ENCODE assay signal across 10 mouse cellular contexts in the genomic region with DNA sequence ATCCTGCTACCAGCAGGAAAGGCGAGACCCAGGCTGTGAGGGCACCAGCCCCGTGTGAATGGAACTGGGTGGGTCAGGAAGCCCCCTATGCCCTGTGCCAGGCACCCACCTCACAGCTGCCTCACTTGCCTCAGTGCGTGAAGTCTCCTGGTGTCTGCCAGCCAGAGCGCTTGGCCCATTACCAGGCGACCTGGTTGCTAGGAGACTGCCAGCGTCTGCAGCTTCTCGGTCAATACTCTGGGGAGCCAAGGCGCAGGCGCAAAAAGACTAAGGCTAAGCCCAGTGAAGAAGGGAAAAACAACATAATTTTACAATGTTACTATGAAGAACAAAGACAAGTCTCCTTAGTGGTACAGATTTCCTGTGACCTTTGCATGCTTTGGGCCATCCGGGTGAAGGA. TPM values are rescaled to one million over a fixed set of nuclear protein-coding genes. Genes with fewer than 3 reads are reported as not detected.
DNase-seq lines count a peak whose midpoint lies in the region; ATAC-seq lines count a peak whose summit lies in the region.
"Had no signal": no experiment of that assay in that cellular context is flagged by ENCODE, and none has a peak within 500 bp of the region (broad histone marks: within the 10 kb centered on the region; RNA-seq: fewer than 3 reads in every experiment).

A gene (minus strand): TSS at position 192 of the 400 bp plus-strand sequence.

- DNase-seq in B cell, adult 2 months: peak; percentile 66
- DNase-seq in adrenal gland, postnatal 4 days (ENCODE audit: low spot score in 2 of 2): peak; percentile 60 to 76
- DNase-seq in heart, postnatal 25 days (ENCODE audit: low spot score): peak; percentile 19
- DNase-seq in layer of hippocampus, postnatal 14 days (ENCODE audit: low spot score in 2 of 2): peak; percentile 78 to 87
- peak; percentile 76 for DNase-seq in mesoderm, embryonic 11.5 days (ENCODE audit: low read depth, low spot score)
- peak; percentile 80 for DNase-seq in right cerebral cortex, postnatal 25 days
- DNase-seq: liver, embryonic 13.5 days had no signal

- H3K27ac ChIP-seq in embryonic facial prominence, embryonic 15.5 days (replicated peaks): no peak within 1 kb of the TSS
- H3K27ac ChIP-seq: liver, embryonic 13.5 days had no signal

- WGBS in embryonic facial prominence, embryonic 15.5 days: 25% methylated on average over 10 of the region's 10 CpGs

- intact Hi-C loops in heart, postnatal 25 days (cut with DNase I): no loop called here

- H3K9ac ChIP-seq in embryonic facial prominence, embryonic 15.5 days: no peak within 1 kb of the TSS
- H3K9ac ChIP-seq: liver, embryonic 13.5 days had no signal

- H3K4me1 ChIP-seq in embryonic facial prominence, embryonic 15.5 days: peaks cover 13% of the 10 kb centered on the region

- peak within 1 kb of the TSS; percentile 26; the same call in 1 of the 2 replicates for H3K4me2 ChIP-seq in embryonic facial prominence, embryonic 15.5 days (replicated peaks)
- H3K4me2 ChIP-seq: liver, embryonic 13.5 days had no signal

- no peaks in the 10 kb centered on the region for H3K9me3 ChIP-seq in embryonic facial prominence, embryonic 15.5 days (replicated peaks)
- H3K9me3 ChIP-seq: liver, embryonic 13.5 days had no signal

- no peaks in the 10 kb centered on the region for H3K27me3 ChIP-seq in embryonic facial prominence, embryonic 15.5 days
- H3K27me3 ChIP-seq: liver, embryonic 13.5 days; Patski had no signal

- no peaks in the 10 kb centered on the region for H3K36me3 ChIP-seq in embryonic facial prominence, embryonic 15.5 days
- H3K36me3 ChIP-seq: liver, embryonic 13.5 days had no signal

- peak; percentile 41; the same call in 1 of the 2 replicates for ATAC-seq in embryonic facial prominence, embryonic 15.5 days (ENCODE audit: insufficient number of reproducible peaks, low FRiP score, low TSS enrichment, low read depth)
- ATAC-seq in erythroid progenitor cell, adult 5-6 weeks (replicated peaks; ENCODE audit: low FRiP score, poor library complexity, severe bottlenecking): no peak
- ATAC-seq: Patski had no signal

- no peak within 1 kb of the TSS for H3K4me3 ChIP-seq in embryonic facial prominence, embryonic 15.5 days (replicated peaks)
- H3K4me3 ChIP-seq: liver, embryonic 13.5 days had no signal

RNA-seq across cellular contexts. Expression of the gene that starts here (rescaled TPM):
- total RNA-seq in adrenal gland, postnatal 4 days (2021): under 1 TPM; 0.25 to 0.34 TPM
- polyA plus RNA-seq in embryonic facial prominence, embryonic 15.5 days (2015; fragmentation: Nextera tagmentation; extraction: Ambion mirVana): 5.2 and 6.9 TPM in 2 replicates
- total RNA-seq in heart, postnatal 25 days (2021): not detected
- 1 to 10 TPM; 1.3 to 1.4 TPM for total RNA-seq in layer of hippocampus, postnatal 14 days (2021)
- not detected in 2 replicates for total RNA-seq in erythroid progenitor cell, adult 5-6 weeks (2015; ENCODE audit: low replicate concordance)
- not detected in 2 replicates for total RNA-seq in erythroid progenitor cell, adult 5-6 weeks (2017; ENCODE audit: low replicate concordance)
- polyA plus RNA-seq: liver, embryonic 13.5 days; Patski had no signal

Comparison
In these comparisons a context has a peak if more than half of its experiments do, and no peak if none do; other contexts are left out.
1. Peak in DNase-seq in adrenal gland, postnatal 4 days; RNA of the gene not detected or under 1 TPM.
2. Peak in DNase-seq in heart, postnatal 25 days; RNA of the gene not detected or under 1 TPM.
3. DNase-seq: peak in every context shown above with its lines; median percentile 82 in layer of hippocampus, postnatal 14 days; 80 in right cerebral cortex, postnatal 25 days; 76 in mesoderm, embryonic 11.5 days; 68 in adrenal gland, postnatal 4 days; 66 in B cell, adult 2 months; 19 in heart, postnatal 25 days.